Mouse (Mus musculus): Measurements from ENCODE around the gene Olfr586. TPM values are rescaled to one million over a fixed set of nuclear protein-coding genes. Genes with fewer than 3 reads are reported as not detected.

The Olfr586 gene
- not detected for total RNA-seq (2022)

GRCm38 (mm10) chr7:103125538-103125937 is at the start of gene Olfr586:
TSS of gene Olfr586 (minus strand) at chr7:103125638.
- no peak for DNase-seq (ENCODE audit: low spot score in 2 of 2)

- DNase-seq (ENCODE audit: low spot score in 2 of 2), result no peak
Observed at GRCm38 (mm10) chr7:103169697-103170096, 44.3 kb upstream of the Olfr586 start.

- no peak for DNase-seq (ENCODE audit: low spot score in 2 of 2)
Observed at GRCm38 (mm10) chr7:103156256-103156655, 30.8 kb upstream of the Olfr586 start, which contains the start of gene Olfr589. TSS of gene Olfr589 (minus strand) at chr7:103156356.

- no peak for DNase-seq (ENCODE audit: low spot score in 2 of 2)
Observed at GRCm38 (mm10) chr7:103140579-103140978, 15.1 kb upstream of the Olfr586 start, which contains the start of gene Olfr588-ps1. TSS of gene Olfr588-ps1 (plus strand) at chr7:103140879.

GRCm38 (mm10) chr7:103119406-103119805 is 6.0 kb downstream of the Olfr586 start:
- DNase-seq (ENCODE audit: low spot score in 2 of 2), result no peak

GRCm38 (mm10) chr7:103097420-103097819 is 28.0 kb downstream of the Olfr586 start, which contains the start of gene Olfr585:
TSS of gene Olfr585 (plus strand) at chr7:103097720.
- no peak for DNase-seq (ENCODE audit: low spot score in 2 of 2)

- DNase-seq (ENCODE audit: low spot score in 2 of 2), result no peak
Observed at GRCm38 (mm10) chr7:103081585-103081984, 43.9 kb downstream of the Olfr586 start, which contains the start of gene Olfr584. TSS of gene Olfr584 (plus strand) at chr7:103081885.

Other genes starting within 250 kb of the Olfr586 start
- gene Olfr568, start 248.5 kb downstream of the Olfr586 start, total RNA-seq (2022), result not detected
- gene Olfr569, start 234.8 kb downstream of the Olfr586 start, total RNA-seq (2022), result not detected
- gene Olfr570, start 231.1 kb downstream of the Olfr586 start, total RNA-seq (2022), result not detected
- not detected for gene Olfr571, start 208.1 kb downstream of the Olfr586 start, total RNA-seq (2022)
- not detected for gene Olfr572, start 201.2 kb downstream of the Olfr586 start, total RNA-seq (2022)
- not detected for gene Olfr573-ps1, start 183.1 kb downstream of the Olfr586 start, total RNA-seq (2022)
- gene Olfr574, start 177.2 kb downstream of the Olfr586 start, total RNA-seq (2022), result not detected
- not detected for gene Olfr575, start 166.9 kb downstream of the Olfr586 start, total RNA-seq (2022)
- gene Olfr576, start 163.0 kb downstream of the Olfr586 start, total RNA-seq (2022), result not detected
- not detected for gene Olfr577, start 149.7 kb downstream of the Olfr586 start, total RNA-seq (2022)
- not detected for gene Olfr578, start 136.3 kb downstream of the Olfr586 start, total RNA-seq (2022)
- gene Olfr582, start 87.6 kb downstream of the Olfr586 start, total RNA-seq (2022), result not detected
- not detected for gene Olfr583, start 74.3 kb downstream of the Olfr586 start, total RNA-seq (2022)
- gene Olfr584, start 43.8 kb downstream of the Olfr586 start, total RNA-seq (2022), result not detected
- gene Olfr585, start 27.9 kb downstream of the Olfr586 start, total RNA-seq (2022), result not detected
- gene Olfr588-ps1, start 15.2 kb upstream of the Olfr586 start, total RNA-seq (2022), result not detected
- not detected for gene Olfr589, start 30.7 kb upstream of the Olfr586 start, total RNA-seq (2022)
- gene Olfr591, start 52.7 kb upstream of the Olfr586 start, total RNA-seq (2022), result not detected
- not detected for gene Olfr592, start 59.2 kb upstream of the Olfr586 start, total RNA-seq (2022)
- not detected for gene Olfr593, start 86.2 kb upstream of the Olfr586 start, total RNA-seq (2022)
- gene Olfr594, start 91.4 kb upstream of the Olfr586 start, total RNA-seq (2022), result not detected
- gene Usp17ld, start 126.9 kb upstream of the Olfr586 start, total RNA-seq (2022), result not detected
- gene Olfr596, start 180.0 kb upstream of the Olfr586 start, total RNA-seq (2022), result not detected
- gene Olfr597, start 190.7 kb upstream of the Olfr586 start, total RNA-seq (2022), result not detected
- not detected for gene Olfr598, start 197.9 kb upstream of the Olfr586 start, total RNA-seq (2022)
- not detected for gene Olfr599, start 210.3 kb upstream of the Olfr586 start, total RNA-seq (2022)
- not detected for gene Olfr600, start 224.0 kb upstream of the Olfr586 start, total RNA-seq (2022)
- gene Olfr601, start 237.0 kb upstream of the Olfr586 start, total RNA-seq (2022), result not detected

All from left cerebral cortex, adult 8-10 months (tissue).